Mouse (Mus musculus) left cerebral cortex, adult 9 months (tissue): ENCODE measurements around the gene Olfr68.
"Not testable (repeated sequence)": the region's sequence is repeated elsewhere in the genome, so short reads cannot be mapped to it uniquely, and the experiment has no call there.

Experiments
- DNase-seq, 2 experiments: peaks; one replicate each; pipeline ENCODE4 v3.0.0; 2022; ENCODE audit warnings: low spot score in 2 of 2

The Olfr68 gene

GRCm38 (mm10) chr7:103767687-103768086 is 11.8 kb downstream of the Olfr68 start:
- not testable (repeated sequence) for DNase-seq

GRCm38 (mm10) chr7:103762212-103762611 is 17.3 kb downstream of the Olfr68 start:
- DNase-seq = not testable (repeated sequence)

- DNase-seq = no peak
These were observed 22.3 kb downstream of the Olfr68 start, which contains the start of gene Olfr630 for GRCm38 (mm10) chr7:103757233-103757632. Gene Olfr630, minus strand, starts transcription at chr7:103757333.

- DNase-seq = no peak
These were observed 34.7 kb downstream of the Olfr68 start, which contains the start of gene Olfr629 for GRCm38 (mm10) chr7:103744843-103745242. Gene Olfr629, minus strand, starts transcription at chr7:103744943.

- no peak for DNase-seq
These were observed 49.4 kb downstream of the Olfr68 start, which contains the start of gene Olfr628 for GRCm38 (mm10) chr7:103730074-103730473. Gene Olfr628, plus strand, starts transcription at chr7:103730374.
